Mouse (Mus musculus): Measurements from ENCODE around the gene Hnrnph2. TPM values are rescaled to one million over a fixed set of nuclear protein-coding genes. Genes with fewer than 3 reads are reported as not detected.

The Hnrnph2 gene
- polyA plus RNA-seq, 1 experiment from 2014 or later, result 185 TPM

DNA sequence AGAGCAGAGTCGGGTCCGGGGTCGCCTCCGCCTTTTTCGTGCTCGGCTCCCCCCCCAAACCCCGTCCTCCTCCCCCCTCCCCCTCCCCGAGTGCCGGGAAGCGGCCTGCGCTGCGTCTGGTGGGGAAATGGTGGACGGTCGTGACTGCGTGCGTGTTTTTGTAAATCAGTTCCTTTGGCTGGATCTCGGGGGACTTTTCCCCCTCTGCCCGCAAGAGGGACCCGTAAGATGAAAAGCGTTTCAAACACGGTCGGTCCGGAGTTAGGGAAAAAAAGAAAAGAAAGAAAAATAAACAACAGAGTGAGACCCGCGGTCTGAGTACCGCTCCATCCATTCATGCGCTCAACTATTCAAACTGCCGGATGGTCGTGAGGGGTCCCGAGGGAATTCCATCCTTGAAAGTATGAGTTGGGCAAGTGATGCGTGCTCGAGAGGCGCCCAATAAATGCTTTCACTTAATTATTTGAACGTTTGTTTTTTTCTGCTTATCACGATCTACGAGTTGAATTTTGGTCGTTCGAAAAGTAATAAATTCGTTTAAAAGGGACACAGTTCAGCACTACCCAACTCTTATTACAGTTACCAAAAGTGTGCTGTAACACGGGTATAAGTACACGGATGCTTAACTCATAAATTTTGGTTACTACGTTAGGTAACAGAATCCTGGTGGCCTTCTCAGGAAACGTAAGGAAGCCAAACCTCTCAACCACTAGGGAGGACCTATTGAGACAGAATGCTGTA is 571 bp downstream of the Hnrnph2 start:
- Histone ChIP-seq H3K27me3 (ENCODE audit: control insufficient read depth, insufficient read depth, low read length) (no peaks in the 10 kb centered on the region), H3K4me1 (replicated peaks; ENCODE audit: control insufficient read depth, insufficient read depth, low read length) (no peaks in the 10 kb centered on the region; the same call in 1 of the 2 replicates), H3K4me3 (ENCODE audit: low read depth, low read length) (peak overlapping the region; percentile 50), H3K36me3 (ENCODE audit: control insufficient read depth, insufficient read depth, low read length) (no peaks in the 10 kb centered on the region), H3K9ac (ENCODE audit: low read length) (peak overlapping the region; percentile 67), H3K4me2 (ENCODE audit: low read depth, low read length, severe bottlenecking) (peak overlapping the region; percentile 46), H3K9me3 (ENCODE audit: control insufficient read depth, low read length) (no peaks in the 10 kb centered on the region), H3K27ac (ENCODE audit: low read depth, low read length) (peak overlapping the region; percentile 77)
- WGBS, result 18% methylated on average over 38 of the region's 43 CpGs
- peak; percentile 75 for DNase-seq (ENCODE audit: low spot score)
- peak; percentile 83 for ATAC-seq (replicated peaks; ENCODE audit: low FRiP score)

DNA sequence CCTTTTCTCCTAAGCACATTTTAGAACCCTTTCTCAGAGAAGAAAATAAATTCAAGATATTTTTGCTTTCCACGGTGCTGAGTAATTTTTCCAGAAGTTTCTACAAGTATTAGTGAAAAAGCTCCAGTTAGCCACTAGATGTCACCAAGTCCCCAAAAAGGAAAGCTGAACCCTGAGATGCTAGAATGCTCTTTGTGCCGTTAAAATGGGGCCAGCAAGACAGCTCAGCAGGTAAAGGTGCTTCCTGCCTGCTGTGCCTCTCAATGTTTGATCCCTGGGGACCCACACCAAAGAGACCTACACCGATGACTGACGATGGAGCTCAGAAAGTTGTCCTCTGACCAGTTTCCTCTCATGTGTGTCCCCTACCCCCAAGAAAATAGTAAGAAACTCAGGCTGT is 8.5 kb downstream of the Hnrnph2 start:
- ATAC-seq (replicated peaks; ENCODE audit: low FRiP score) (no peak), DNase-seq (ENCODE audit: low spot score) (no peak)
- no peaks in the 10 kb centered on the region for H3K36me3 ChIP-seq (ENCODE audit: control insufficient read depth, insufficient read depth, low read length)
- H3K4me1 ChIP-seq (replicated peaks; ENCODE audit: control insufficient read depth, insufficient read depth, low read length), result no peaks in the 10 kb centered on the region
- WGBS, result 43% methylated on average over 4 of the region's 4 CpGs
- H3K9ac ChIP-seq (ENCODE audit: low read length), result no peak overlapping the region
- no peaks in the 10 kb centered on the region for H3K27me3 ChIP-seq (ENCODE audit: control insufficient read depth, insufficient read depth, low read length)
- no peak overlapping the region for H3K27ac ChIP-seq (ENCODE audit: low read depth, low read length)
- H3K4me3 ChIP-seq (ENCODE audit: low read depth, low read length), result no peak overlapping the region
- no peak overlapping the region for H3K4me2 ChIP-seq (ENCODE audit: low read depth, low read length, severe bottlenecking)
- no peaks in the 10 kb centered on the region for H3K9me3 ChIP-seq (ENCODE audit: control insufficient read depth, low read length)

DNA sequence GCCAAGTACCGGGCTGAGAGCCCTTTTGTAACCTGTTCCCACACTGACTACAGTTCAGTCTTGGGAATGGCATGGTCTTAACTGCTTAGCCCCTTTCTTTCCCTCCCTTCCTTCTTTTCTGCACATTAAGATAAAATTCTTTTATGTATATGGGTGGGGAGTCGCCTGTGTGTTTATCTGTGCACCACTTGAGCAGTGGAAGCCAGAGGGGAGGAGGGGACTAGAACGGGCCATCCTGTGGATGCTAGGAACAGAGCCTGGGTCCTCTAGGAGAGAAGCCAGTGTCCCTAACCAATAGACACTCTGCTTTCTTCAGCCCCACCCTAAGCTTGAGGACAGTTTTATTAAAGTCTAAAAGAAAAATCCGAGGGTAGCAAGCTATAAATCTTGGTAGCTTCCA is 10.0 kb downstream of the Hnrnph2 start:
- no peaks in the 10 kb centered on the region for H3K27me3 ChIP-seq (ENCODE audit: control insufficient read depth, insufficient read depth, low read length)
- H3K9ac ChIP-seq (ENCODE audit: low read length), result no peak overlapping the region
- H3K9me3 ChIP-seq (ENCODE audit: control insufficient read depth, low read length), result no peaks in the 10 kb centered on the region
- no peaks in the 10 kb centered on the region for H3K4me1 ChIP-seq (replicated peaks; ENCODE audit: control insufficient read depth, insufficient read depth, low read length)
- H3K4me3 ChIP-seq (ENCODE audit: low read depth, low read length), result no peak overlapping the region
- no peaks in the 10 kb centered on the region for H3K36me3 ChIP-seq (ENCODE audit: control insufficient read depth, insufficient read depth, low read length)
- no peak for ATAC-seq (replicated peaks; ENCODE audit: low FRiP score)
- H3K4me2 ChIP-seq (ENCODE audit: low read depth, low read length, severe bottlenecking), result no peak overlapping the region
- 86% methylated on average over 4 of the region's 4 CpGs for WGBS
- DNase-seq (ENCODE audit: low spot score), result no peak
- H3K27ac ChIP-seq (ENCODE audit: low read depth, low read length), result no peak overlapping the region

DNA sequence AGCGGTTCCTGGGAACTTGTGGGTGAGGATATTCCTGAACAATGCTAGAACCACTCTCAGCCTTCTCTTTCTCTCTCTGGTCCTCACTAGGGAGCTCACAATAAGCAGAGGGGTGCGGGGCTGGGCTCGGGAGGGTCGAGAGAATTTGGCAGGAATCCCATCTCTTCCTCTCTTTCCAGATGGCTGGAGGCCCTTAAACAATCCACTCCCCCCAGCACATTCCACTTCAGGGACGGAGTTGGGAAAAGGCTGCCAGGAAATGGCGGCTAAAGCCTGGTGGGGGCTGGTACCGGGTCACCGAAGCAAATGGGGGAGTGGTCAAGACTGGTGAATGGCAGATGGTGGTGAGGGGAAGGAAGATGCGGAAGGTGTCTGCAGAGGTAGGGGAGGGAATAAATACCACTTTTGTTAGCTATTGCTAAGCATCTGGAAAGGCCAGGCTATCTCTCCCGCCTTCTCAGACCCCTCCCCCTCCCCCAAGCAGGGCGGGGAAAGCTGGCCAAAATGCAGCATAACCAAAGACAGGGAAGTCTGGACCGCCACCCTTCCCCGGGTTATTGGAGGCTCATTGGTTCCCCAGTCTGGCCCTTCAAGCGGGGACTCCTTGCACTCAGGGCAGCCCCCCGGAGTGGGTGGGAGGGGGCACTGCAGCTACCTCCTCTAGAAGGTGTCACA is 11.4 kb downstream of the Hnrnph2 start:
- ATAC-seq (replicated peaks; ENCODE audit: low FRiP score) (peak; percentile 90), DNase-seq (ENCODE audit: low spot score) (peak; percentile 77)
- Histone ChIP-seq H3K36me3 (ENCODE audit: control insufficient read depth, insufficient read depth, low read length) (no peaks in the 10 kb centered on the region), H3K27me3 (ENCODE audit: control insufficient read depth, insufficient read depth, low read length) (no peaks in the 10 kb centered on the region), H3K4me3 (ENCODE audit: low read depth, low read length) (peak overlapping the region; percentile 20), H3K9ac (ENCODE audit: low read length) (peak overlapping the region; percentile 50), H3K9me3 (ENCODE audit: control insufficient read depth, low read length) (no peaks in the 10 kb centered on the region), H3K4me2 (ENCODE audit: low read depth, low read length, severe bottlenecking) (peak overlapping the region; percentile 30), H3K4me1 (replicated peaks; ENCODE audit: control insufficient read depth, insufficient read depth, low read length) (no peaks in the 10 kb centered on the region), H3K27ac (ENCODE audit: low read depth, low read length) (peak overlapping the region; percentile 76)
- WGBS, result 17% methylated on average over 14 of the region's 15 CpGs

DNA sequence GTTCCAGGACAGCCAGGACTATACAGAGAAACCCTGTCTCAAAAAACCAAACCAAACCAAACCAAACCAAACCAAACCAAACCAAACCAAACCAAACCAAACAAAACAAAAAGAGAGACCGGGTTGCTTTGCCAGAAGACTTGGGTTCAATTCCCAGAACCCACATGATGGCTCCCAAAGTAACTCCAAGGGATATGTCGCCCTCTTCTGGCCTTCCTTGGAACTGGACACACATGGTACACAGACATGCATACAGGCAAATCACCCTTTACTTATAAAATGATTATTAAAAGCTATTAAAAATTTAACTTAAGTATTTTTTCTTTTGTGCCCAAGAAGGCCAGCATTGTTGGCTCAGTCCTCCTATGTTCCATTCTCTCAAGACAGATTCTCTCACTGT is 13.3 kb downstream of the Hnrnph2 start:
- Histone ChIP-seq H3K4me3 (ENCODE audit: low read depth, low read length) (no peak overlapping the region), H3K36me3 (ENCODE audit: control insufficient read depth, insufficient read depth, low read length) (no peaks in the 10 kb centered on the region), H3K4me2 (ENCODE audit: low read depth, low read length, severe bottlenecking) (no peak overlapping the region), H3K27me3 (ENCODE audit: control insufficient read depth, insufficient read depth, low read length) (no peaks in the 10 kb centered on the region), H3K4me1 (replicated peaks; ENCODE audit: control insufficient read depth, insufficient read depth, low read length) (no peaks in the 10 kb centered on the region), H3K9me3 (ENCODE audit: control insufficient read depth, low read length) (no peaks in the 10 kb centered on the region), H3K9ac (ENCODE audit: low read length) (no peak overlapping the region), H3K27ac (ENCODE audit: low read depth, low read length) (no peak overlapping the region)
- no peak for ATAC-seq (replicated peaks; ENCODE audit: low FRiP score)
- WGBS, result 60% methylated on average over 2 of the region's 2 CpGs
- no peak for DNase-seq (ENCODE audit: low spot score)

DNA sequence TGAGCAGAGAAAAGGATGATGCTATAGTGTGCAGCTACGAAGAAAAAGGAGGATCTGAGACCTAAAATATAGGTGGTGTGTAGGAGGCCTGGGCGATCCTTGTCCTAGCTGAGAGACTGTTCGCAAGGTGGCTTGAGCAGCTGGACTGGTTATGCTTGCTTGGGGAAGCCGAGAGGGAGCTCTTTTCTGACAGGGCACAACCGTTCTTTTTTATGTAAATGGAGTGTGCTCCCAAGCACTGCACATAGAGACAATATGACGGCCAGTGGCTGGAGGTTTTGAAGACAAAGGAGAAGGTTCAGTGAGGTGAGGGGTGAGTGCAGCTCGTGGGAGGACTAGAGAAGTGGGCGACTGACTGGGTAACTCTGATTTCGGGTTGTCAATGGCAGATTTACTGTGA is 18.7 kb downstream of the Hnrnph2 start:
- peak overlapping the region; percentile 53; the same call in 1 of the 2 replicates for H3K27ac ChIP-seq (ENCODE audit: low read depth, low read length)
- H3K27me3 ChIP-seq (ENCODE audit: control insufficient read depth, insufficient read depth, low read length), result no peaks in the 10 kb centered on the region
- H3K4me3 ChIP-seq (ENCODE audit: low read depth, low read length), result no peak overlapping the region
- 0 out of 2 replicates have a peak overlapping the region, but pooled peaks have one; percentile 21 for H3K4me2 ChIP-seq (ENCODE audit: low read depth, low read length, severe bottlenecking)
- WGBS, result 26% methylated on average over 9 of the region's 9 CpGs
- H3K4me1 ChIP-seq (replicated peaks; ENCODE audit: control insufficient read depth, insufficient read depth, low read length), result no peaks in the 10 kb centered on the region
- no peaks in the 10 kb centered on the region for H3K36me3 ChIP-seq (ENCODE audit: control insufficient read depth, insufficient read depth, low read length)
- DNase-seq (ENCODE audit: low spot score), result no peak
- ATAC-seq (replicated peaks; ENCODE audit: low FRiP score), result peak; percentile 73
- H3K9me3 ChIP-seq (ENCODE audit: control insufficient read depth, low read length), result no peaks in the 10 kb centered on the region
- 0 out of 2 replicates have a peak overlapping the region, but pooled peaks have one; percentile 20 for H3K9ac ChIP-seq (ENCODE audit: low read length)

DNA sequence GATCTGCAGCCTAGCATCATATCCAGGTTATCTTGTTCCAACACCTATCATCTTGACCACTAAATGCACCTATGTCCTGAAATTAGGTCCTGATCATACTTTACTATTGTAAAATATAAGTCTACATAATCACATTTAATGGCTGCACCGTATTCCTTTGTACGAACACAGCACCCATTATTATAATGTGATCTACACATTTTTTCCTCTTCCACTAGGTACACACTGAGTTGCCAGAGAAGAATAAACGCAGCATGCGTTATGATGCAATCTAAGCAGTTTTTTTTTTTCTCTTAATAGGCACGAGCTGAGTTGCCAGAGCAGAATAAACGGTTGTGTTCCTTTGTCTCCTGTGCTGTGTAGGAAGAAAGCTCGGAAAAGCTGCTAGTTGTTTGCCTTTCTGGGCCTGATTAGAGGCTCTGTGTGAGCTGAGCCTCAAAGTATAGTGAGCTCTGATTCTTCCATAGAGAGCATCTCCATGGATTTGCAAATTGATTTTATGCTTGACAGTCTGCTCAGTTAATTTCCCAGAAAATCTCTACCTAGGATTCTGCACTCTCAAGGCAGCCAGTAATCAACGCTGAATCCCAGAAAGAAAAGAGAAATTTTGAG is 19.4 kb downstream of the Hnrnph2 start:
- Histone ChIP-seq H3K36me3 (ENCODE audit: control insufficient read depth, insufficient read depth, low read length) (no peaks in the 10 kb centered on the region), H3K27ac (ENCODE audit: low read depth, low read length) (peak overlapping the region; percentile 53), H3K9me3 (ENCODE audit: control insufficient read depth, low read length) (no peaks in the 10 kb centered on the region), H3K4me2 (ENCODE audit: low read depth, low read length, severe bottlenecking) (no peak overlapping the region), H3K4me1 (replicated peaks; ENCODE audit: control insufficient read depth, insufficient read depth, low read length) (no peaks in the 10 kb centered on the region), H3K9ac (ENCODE audit: low read length) (no peak overlapping the region), H3K4me3 (ENCODE audit: low read depth, low read length) (no peak overlapping the region), H3K27me3 (ENCODE audit: control insufficient read depth, insufficient read depth, low read length) (no peaks in the 10 kb centered on the region)
- no peak for DNase-seq (ENCODE audit: low spot score)
- peak; percentile 83 for ATAC-seq (replicated peaks; ENCODE audit: low FRiP score)
- WGBS, result 26% methylated on average over 8 of the region's 8 CpGs

DNA sequence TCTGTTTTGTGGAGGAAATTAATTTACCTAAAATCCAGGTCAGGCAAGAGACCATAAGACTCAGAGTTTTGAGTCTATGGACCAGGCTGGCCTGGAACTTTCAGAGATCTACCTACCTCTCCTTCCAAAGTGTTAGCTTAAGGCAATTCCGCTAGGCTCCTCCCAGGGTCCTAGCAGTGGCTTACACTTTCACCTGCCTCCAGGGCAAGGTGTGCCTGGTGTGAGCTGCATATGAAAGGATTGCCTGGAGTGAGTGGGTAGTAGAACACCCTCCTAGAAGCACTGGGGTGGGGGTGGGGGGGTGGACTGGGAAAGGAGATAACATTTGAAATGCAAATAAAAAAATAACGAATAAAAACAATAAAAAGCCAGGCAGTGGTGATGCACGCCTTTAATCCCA is 20.7 kb downstream of the Hnrnph2 start:
- Histone ChIP-seq H3K36me3 (ENCODE audit: control insufficient read depth, insufficient read depth, low read length) (no peaks in the 10 kb centered on the region), H3K27ac (ENCODE audit: low read depth, low read length) (no peak overlapping the region), H3K4me2 (ENCODE audit: low read depth, low read length, severe bottlenecking) (no peak overlapping the region), H3K9me3 (ENCODE audit: control insufficient read depth, low read length) (no peaks in the 10 kb centered on the region), H3K4me1 (replicated peaks; ENCODE audit: control insufficient read depth, insufficient read depth, low read length) (no peaks in the 10 kb centered on the region), H3K27me3 (ENCODE audit: control insufficient read depth, insufficient read depth, low read length) (no peaks in the 10 kb centered on the region), H3K9ac (ENCODE audit: low read length) (no peak overlapping the region), H3K4me3 (ENCODE audit: low read depth, low read length) (no peak overlapping the region)
- no peak for ATAC-seq (replicated peaks; ENCODE audit: low FRiP score)
- 91% methylated on average over 3 of the region's 3 CpGs for WGBS
- DNase-seq (ENCODE audit: low spot score), result no peak
